Mouse (Mus musculus): ENCODE measurements around the gene Rorc.

The Rorc gene

DNA sequence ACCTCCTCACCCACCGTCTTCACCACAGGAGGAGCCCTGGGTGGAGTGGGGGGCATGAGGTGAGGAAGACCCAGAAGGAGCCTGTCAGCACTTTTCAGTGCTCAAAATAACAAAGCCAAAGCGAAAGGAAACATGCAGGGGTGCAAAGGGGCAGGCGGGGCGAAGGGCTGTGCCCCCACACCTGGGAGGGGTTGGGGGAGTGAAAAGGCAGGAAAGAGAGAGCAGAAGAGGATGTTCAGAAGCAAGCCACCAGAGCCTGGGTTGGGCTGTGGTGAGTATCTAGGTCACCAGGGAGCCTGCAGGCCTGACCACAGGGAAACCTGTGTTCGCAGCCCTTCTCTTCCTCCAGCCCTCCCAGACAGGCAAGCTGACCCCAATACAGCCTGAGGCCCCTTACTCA lies 15.5 kb downstream of the Rorc start:
- no peak for DNase-seq (ENCODE audit: low read depth, low spot score)
- Histone ChIP-seq H3K27me3 (ENCODE audit: control insufficient read depth, insufficient read depth, low read length, poor library complexity, severe bottlenecking) (no peaks in the 10 kb centered on the region), H3K36me3 (ENCODE audit: control insufficient read depth, insufficient read depth, low read length, poor library complexity, severe bottlenecking) (no peaks in the 10 kb centered on the region)

DNA sequence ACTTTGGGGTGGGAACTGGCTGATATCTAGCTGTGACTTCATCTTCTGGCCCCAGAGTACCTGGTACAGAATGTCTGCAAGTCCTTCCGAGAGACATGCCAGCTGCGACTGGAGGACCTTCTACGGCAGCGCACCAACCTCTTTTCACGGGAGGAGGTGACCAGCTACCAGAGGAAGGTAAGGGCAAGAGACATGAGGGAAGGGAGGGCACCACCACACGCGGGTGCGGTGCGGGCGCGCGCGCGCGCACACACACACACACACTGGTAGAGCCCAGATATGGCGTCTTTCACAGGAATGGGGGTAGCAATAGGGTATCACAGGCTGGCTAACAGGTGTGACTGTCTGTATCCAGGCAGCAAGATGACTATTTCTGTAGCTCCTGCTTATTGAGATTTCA lies 16.8 kb downstream of the Rorc start:
- Histone ChIP-seq H3K27me3 (ENCODE audit: control insufficient read depth, insufficient read depth, low read length, poor library complexity, severe bottlenecking) (no peaks in the 10 kb centered on the region), H3K36me3 (ENCODE audit: control insufficient read depth, insufficient read depth, low read length, poor library complexity, severe bottlenecking) (no peaks in the 10 kb centered on the region)
- DNase-seq (ENCODE audit: low read depth, low spot score): no peak

DNA sequence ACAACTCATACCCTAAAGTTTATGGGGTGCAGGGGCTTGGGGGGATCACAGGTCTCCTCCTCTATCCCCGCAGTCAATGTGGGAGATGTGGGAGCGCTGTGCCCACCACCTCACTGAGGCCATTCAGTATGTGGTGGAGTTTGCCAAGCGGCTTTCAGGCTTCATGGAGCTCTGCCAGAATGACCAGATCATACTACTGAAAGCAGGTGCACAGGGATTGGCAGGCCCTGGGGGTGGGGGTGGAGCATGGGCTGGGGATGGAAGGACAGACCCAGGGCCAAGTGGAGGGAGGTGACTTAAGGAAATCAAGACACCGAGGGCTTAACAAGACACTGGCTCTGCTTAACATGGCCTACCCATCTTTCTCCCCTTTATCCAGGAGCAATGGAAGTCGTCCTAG lies 18.4 kb downstream of the Rorc start:
- Histone ChIP-seq H3K36me3 (ENCODE audit: control insufficient read depth, insufficient read depth, low read length, poor library complexity, severe bottlenecking) (no peaks in the 10 kb centered on the region), H3K27me3 (ENCODE audit: control insufficient read depth, insufficient read depth, low read length, poor library complexity, severe bottlenecking) (no peaks in the 10 kb centered on the region)
- DNase-seq (ENCODE audit: low read depth, low spot score): no peak

DNA sequence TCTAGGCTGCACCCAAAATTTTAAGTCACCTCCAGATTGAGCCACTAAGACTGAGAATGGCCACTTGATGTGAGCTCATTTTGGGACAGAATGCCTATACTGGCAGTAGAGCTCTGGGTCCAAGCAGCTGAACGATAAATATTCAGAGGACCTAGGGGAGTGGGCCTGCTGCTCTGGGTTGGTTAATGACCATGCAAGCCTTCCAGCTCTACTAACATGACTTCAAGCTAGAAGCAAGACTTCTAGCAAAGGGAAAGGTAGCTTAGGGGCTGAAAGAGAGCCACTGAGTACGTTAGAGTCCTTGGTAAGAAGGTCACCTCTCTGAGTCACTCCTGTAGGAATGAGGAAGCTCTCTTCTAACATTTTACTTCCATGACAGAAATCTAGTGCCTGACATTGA lies 19.5 kb downstream of the Rorc start:
- H3K27me3 ChIP-seq (ENCODE audit: control insufficient read depth, insufficient read depth, low read length, poor library complexity, severe bottlenecking): no peaks in the 10 kb centered on the region
- no peak for DNase-seq (ENCODE audit: low read depth, low spot score)
- no peaks in the 10 kb centered on the region for H3K36me3 ChIP-seq (ENCODE audit: control insufficient read depth, insufficient read depth, low read length, poor library complexity, severe bottlenecking)

DNA sequence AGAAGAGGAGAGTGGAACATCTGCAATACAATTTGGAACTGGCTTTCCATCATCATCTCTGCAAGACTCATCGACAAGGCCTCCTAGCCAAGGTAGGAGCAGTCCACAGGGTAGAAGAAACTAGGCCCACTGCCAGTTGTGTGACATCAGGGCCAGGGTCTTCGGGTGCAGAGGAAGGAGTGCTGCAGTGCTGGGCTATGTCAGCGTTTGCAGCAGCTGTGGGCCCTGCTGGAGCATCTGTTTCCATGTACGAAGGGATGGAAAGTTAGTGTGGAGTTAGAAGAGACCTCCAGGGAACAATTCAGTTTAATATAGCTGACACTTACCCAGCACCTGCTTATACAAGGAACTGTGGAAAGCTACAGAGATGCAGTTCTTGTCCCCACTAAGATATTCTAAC lies 20.5 kb downstream of the Rorc start:
- no peaks in the 10 kb centered on the region for H3K36me3 ChIP-seq (ENCODE audit: control insufficient read depth, insufficient read depth, low read length, poor library complexity, severe bottlenecking)
- H3K27me3 ChIP-seq (ENCODE audit: control insufficient read depth, insufficient read depth, low read length, poor library complexity, severe bottlenecking): no peaks in the 10 kb centered on the region
- no peak for DNase-seq (ENCODE audit: low read depth, low spot score)

DNA sequence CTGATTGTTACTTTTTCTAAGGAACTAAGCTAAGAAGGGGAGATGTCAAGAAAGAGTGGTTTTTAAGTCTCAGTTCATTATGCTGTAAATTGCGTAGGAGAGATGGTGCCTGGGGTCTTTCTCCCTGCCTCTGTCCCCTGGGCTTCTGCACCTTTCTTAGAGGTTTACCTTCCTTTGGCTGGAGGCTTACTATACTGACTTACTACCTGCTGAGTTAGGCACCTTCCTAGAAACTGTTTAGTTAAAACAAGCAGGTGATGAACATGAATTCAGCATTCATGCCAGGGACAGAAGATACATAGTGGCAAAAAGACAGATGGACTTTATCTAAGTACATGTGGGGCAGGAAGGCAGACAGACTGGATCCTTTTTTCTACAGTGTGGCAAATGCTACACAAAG lies 23.7 kb downstream of the Rorc start:
- no peak for DNase-seq (ENCODE audit: low read depth, low spot score)
- H3K27me3 ChIP-seq (ENCODE audit: control insufficient read depth, insufficient read depth, low read length, poor library complexity, severe bottlenecking): no peaks in the 10 kb centered on the region
- no peaks in the 10 kb centered on the region for H3K36me3 ChIP-seq (ENCODE audit: control insufficient read depth, insufficient read depth, low read length, poor library complexity, severe bottlenecking)

DNA sequence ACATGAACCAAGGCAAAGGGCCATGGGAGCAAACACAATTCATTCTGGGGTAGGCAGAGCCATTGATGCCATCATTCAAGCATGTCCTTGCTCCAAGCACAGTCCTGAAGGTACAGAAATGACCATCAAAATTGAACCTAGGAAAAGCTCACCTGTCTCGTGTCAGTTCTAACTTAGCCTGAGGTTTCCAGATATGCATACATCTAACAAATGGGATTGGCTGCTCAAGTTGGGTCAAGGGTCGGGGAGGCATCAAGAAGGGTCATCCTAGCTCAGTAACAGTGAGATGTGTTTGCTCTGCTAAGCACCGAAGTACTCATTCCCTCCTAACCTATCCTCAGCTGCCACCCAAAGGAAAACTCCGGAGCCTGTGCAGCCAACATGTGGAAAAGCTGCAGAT lies 24.3 kb downstream of the Rorc start:
- no peaks in the 10 kb centered on the region for H3K36me3 ChIP-seq (ENCODE audit: control insufficient read depth, insufficient read depth, low read length, poor library complexity, severe bottlenecking)
- DNase-seq (ENCODE audit: low read depth, low spot score): no peak
- H3K27me3 ChIP-seq (ENCODE audit: control insufficient read depth, insufficient read depth, low read length, poor library complexity, severe bottlenecking): no peaks in the 10 kb centered on the region

DNA sequence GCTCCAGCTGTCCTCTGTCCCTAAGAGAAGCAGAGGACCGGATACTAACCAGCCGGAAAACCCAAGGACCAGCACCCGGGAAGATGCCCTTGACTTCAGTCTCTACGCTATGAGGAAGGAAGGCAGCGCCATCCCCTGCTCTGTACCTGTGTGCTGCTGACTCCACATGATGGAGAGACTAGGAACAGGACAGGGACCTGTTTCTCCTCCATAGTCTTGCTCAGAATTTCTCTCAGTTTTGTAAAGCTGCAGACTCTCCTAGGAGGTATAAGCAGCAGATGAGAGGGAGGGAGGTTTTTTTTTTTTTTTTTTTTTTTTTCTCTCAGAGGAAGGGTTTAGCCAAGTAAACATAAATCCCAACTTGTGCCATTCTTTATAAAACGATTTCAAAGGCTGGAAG lies 25.6 kb downstream of the Rorc start, which contains the start of gene Lingo4:
TSS of gene Lingo4 (plus strand) at position 301 of the 400 bp plus-strand sequence.
- no peak for DNase-seq (ENCODE audit: low read depth, low spot score)
- Histone ChIP-seq H3K27me3 (ENCODE audit: control insufficient read depth, insufficient read depth, low read length, poor library complexity, severe bottlenecking) (no peaks in the 10 kb centered on the region), H3K36me3 (ENCODE audit: control insufficient read depth, insufficient read depth, low read length, poor library complexity, severe bottlenecking) (no peaks in the 10 kb centered on the region)

DNA sequence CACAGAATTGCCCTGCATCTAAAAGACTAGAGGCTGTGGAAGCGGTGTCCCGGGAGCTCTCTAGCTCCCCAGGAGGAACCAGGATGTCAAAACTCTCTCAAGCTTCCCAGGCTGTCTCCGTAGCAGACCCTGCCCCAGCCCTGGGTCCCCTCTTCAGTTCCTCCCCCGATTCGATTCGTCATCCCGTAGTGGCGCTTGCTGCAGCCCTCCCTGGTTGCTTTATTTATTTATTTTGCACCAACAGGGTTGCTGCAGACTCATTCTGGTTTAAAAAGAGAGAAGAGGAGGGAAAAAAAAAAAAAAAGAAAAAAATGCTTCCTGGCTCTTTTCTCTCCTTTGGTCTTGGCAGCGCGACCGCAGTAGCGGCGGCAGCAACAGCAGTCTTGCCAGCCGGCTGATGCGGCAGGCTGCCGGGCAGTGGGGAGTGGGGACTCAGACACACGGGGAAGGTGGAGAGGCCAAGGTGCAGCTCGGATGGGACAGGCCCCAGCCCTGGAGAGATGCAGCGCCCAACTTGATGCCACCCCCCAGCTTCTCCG lies 26.4 kb downstream of the Rorc start:
- Histone ChIP-seq H3K27me3 (ENCODE audit: control insufficient read depth, insufficient read depth, low read length, poor library complexity, severe bottlenecking) (no peaks in the 10 kb centered on the region), H3K36me3 (ENCODE audit: control insufficient read depth, insufficient read depth, low read length, poor library complexity, severe bottlenecking) (no peaks in the 10 kb centered on the region)
- no peak for DNase-seq (ENCODE audit: low read depth, low spot score)

DNA sequence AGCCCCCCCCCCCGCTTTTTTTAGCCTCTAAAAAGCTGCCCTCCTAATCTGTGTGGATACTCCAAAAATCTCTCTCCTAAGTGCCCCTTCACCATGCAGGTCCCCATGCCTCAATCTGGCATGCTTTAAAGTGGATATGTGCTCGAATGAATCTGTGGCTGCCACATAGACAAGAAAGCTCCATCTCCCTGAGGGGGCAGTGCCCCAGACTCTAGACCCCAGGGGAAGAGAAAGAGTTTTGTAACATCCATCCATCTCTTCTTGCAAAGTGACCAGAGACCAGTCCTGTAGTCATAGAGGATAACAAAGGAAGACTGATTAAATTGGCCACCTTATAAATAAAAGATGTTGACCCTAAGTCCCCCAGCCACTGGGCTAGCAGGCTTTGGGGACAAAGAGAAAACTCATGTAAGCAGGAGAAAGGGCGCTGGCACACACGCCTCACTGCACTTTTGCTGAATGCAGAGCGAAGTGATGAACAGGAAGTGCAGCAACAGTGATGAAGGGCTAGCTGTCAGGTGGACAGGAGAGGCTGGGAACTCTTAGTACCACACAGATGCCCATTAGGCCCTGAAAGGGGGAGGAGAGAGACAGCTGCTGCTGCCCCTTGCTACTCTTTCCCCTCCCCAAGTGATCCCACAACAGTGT lies 27.2 kb downstream of the Rorc start:
- no peak for DNase-seq (ENCODE audit: low read depth, low spot score)
- Histone ChIP-seq H3K36me3 (ENCODE audit: control insufficient read depth, insufficient read depth, low read length, poor library complexity, severe bottlenecking) (no peaks in the 10 kb centered on the region), H3K27me3 (ENCODE audit: control insufficient read depth, insufficient read depth, low read length, poor library complexity, severe bottlenecking) (no peaks in the 10 kb centered on the region)

DNA sequence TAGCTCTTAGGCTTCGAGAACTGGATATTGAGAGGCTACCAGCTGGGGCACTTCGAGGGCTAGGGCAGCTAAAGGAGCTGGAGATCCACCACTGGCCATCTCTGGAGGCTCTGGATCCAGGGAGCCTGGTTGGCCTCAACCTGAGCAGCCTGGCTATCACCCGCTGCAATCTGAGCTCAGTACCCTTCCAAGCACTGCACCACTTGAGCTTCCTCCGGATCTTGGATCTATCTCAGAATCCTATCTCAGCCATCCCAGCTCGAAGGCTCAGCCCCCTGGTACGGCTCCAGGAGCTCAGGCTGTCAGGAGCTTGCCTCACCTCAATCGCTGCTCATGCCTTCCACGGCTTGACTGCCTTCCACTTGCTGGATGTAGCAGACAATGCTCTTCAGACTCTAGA lies 29.9 kb downstream of the Rorc start:
- no peak for DNase-seq (ENCODE audit: low read depth, low spot score)
- Histone ChIP-seq H3K36me3 (ENCODE audit: control insufficient read depth, insufficient read depth, low read length, poor library complexity, severe bottlenecking) (no peaks in the 10 kb centered on the region), H3K27me3 (ENCODE audit: control insufficient read depth, insufficient read depth, low read length, poor library complexity, severe bottlenecking) (no peaks in the 10 kb centered on the region)

DNA sequence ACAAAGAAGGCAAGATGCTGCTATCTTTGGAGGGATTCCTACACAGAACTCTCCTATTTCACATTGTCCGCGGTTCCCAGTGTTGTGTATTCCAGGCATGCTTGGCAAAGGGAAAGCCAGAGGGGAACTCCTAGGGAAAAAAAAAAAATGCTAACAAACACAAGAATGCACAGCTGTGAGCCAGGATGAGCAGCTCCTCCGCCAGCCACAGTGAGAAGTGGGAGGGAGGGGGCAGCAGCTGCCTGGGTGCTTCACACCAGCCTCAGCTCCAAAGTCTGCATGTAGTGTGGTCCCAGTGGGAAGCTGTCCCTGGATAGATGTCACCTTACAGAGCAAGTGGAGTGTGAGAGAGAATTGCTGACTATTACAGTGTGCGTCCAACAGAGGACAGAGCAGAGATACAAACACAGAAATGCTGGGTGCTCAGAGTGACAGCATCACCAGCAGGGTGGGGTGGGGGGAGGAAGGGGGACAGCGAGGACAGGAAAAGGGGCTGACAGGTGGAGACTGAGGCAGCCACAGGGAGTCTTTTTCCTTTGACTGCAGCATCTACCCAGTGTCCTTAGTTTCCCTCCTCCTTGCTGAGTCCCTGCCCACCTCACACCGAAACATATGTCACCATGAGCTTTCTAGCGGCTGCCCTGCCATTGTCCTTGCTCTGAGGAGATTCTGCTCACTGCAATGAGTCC lies 31.9 kb downstream of the Rorc start:
- Histone ChIP-seq H3K27me3 (ENCODE audit: control insufficient read depth, insufficient read depth, low read length, poor library complexity, severe bottlenecking) (no peaks in the 10 kb centered on the region), H3K36me3 (ENCODE audit: control insufficient read depth, insufficient read depth, low read length, poor library complexity, severe bottlenecking) (no peaks in the 10 kb centered on the region)
- no peak for DNase-seq (ENCODE audit: low read depth, low spot score)

DNA sequence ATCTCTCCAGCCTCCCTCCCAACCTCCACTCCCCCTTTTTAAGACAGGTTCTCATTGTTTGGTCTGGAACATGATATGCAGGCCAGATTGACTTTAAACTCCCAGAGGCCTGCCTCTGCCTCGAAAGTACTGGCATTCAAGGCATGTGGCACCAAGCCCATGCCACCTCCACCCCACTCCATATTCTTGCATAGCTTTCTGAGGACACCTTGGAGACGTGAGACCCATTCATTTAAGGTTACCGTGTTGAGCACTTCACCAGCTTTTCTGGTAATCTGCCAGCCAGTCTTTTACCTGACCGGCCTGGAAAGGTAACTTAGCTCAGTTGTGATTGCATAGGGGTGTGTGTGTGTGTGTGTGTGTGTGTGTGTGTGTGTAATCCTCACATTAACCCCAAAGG lies 33.0 kb downstream of the Rorc start:
- no peaks in the 10 kb centered on the region for H3K36me3 ChIP-seq (ENCODE audit: control insufficient read depth, insufficient read depth, low read length, poor library complexity, severe bottlenecking)
- no peaks in the 10 kb centered on the region for H3K27me3 ChIP-seq (ENCODE audit: control insufficient read depth, insufficient read depth, low read length, poor library complexity, severe bottlenecking)
- no peak for DNase-seq (ENCODE audit: low read depth, low spot score)

DNA sequence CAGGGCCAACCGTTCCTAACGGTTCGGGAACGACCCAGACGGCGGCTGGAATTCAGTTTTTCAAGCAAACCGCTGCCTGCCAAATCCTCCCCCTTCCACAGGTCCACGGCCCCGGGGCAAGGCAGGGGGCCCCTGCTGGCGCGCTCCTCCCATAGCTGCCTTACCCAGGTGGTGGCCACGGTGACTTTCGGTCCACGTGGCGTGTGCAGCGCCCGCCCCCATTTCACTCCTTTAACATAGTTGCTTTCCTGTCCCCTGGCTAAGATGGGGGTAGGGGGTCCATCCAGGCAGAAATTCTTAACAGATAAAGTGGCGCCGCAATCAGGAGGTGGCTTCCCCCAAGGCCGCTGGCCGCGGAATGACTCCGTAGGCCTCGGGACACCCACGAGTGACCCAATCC lies 39.9 kb downstream of the Rorc start:
- no peaks in the 10 kb centered on the region for H3K36me3 ChIP-seq (ENCODE audit: control insufficient read depth, insufficient read depth, low read length, poor library complexity, severe bottlenecking)
- no peak for DNase-seq (ENCODE audit: low read depth, low spot score)

DNA sequence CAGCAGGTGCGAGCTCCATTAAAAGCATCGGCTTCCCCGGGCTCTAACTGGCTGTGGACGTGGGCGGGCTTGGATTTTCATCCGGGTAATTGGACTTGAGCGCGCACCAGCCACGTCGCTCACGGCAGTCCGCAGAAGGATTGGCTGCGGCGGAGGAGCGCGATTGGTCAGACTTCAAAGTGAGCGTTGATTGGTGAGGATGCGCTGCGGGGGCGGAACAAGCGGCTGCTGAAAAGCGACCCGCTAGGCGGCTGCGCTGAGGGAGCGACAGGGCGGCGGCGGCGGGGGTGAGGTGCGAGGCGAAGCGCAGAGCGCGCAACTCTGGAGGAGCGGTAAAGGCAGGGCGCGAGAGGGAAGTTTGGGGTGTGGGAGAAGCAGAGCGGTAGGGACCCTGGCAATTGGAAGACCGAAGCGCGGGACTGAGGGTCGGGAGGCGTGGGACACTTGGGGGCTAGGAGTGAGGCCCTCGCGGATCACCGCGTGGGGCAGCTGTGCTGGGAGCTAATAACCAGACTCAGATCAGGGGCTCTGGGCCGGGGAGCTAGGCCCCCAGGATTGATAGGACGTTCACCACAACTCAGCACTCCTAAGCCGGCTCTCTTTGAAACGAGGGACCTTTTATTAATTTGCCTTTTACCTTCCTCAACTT lies 40.6 kb downstream of the Rorc start, which contains the start of gene Tdrkh:
TSS of gene Tdrkh (plus strand) at position 243 of the 649 bp plus-strand sequence.
- Histone ChIP-seq H3K36me3 (ENCODE audit: control insufficient read depth, insufficient read depth, low read length, poor library complexity, severe bottlenecking) (no peaks in the 10 kb centered on the region), H3K27me3 (ENCODE audit: control insufficient read depth, insufficient read depth, low read length, poor library complexity, severe bottlenecking) (no peaks in the 10 kb centered on the region)
- DNase-seq (ENCODE audit: low read depth, low spot score): peak; percentile 95

More for the DNA sequence above, 39.9 kb downstream of the Rorc start:
- no peaks in the 10 kb centered on the region for H3K27me3 ChIP-seq (ENCODE audit: control insufficient read depth, insufficient read depth, low read length, poor library complexity, severe bottlenecking)

All from splenic B cell, adult 2 months (primary cell).